Mouse (Mus musculus) neural tube, embryonic 11.5 days (tissue): ENCODE measurements around the gene Map7. TPM values are rescaled to one million over a fixed set of nuclear protein-coding genes. Genes with fewer than 3 reads are reported as not detected.

Experiments
- ATAC-seq: fragments of 200-750 bp; cut with Nextera tagmentation; 2 replicates; pipeline ENCODE4 v1.8.0; 2017; ENCODE audit warnings: moderate number of reproducible peaks, mild to moderate bottlenecking, moderate TSS enrichment, moderate library complexity; ENCODE audit not compliant: insufficient read depth, low FRiP score, low TSS enrichment
- DNase-seq: peaks from one replicate; pipeline ENCODE4 v3.0.0-alpha.2; 2015; ENCODE audit warnings: low spot score
- H3K27ac ChIP-seq: fragments of 300-500 bp; sonication (generic); 2 replicates; pipeline ENCODE4 v1.5.1; 2014; ENCODE audit warnings: low read depth, mild to moderate bottlenecking, low read length
- H3K27me3 ChIP-seq: fragments of 300-500 bp; sonication (generic); 2 replicates; pipeline ENCODE4 v1.6.1; 2014; ENCODE audit warnings: mild to moderate bottlenecking, low read length, mixed read lengths; ENCODE audit not compliant: control insufficient read depth, insufficient read depth
- H3K36me3 ChIP-seq: fragments of 300-500 bp; sonication (generic); 2 replicates; pipeline ENCODE4 v1.6.1; 2014; ENCODE audit warnings: mild to moderate bottlenecking, low read length, moderate library complexity, mixed read lengths; ENCODE audit not compliant: control insufficient read depth, insufficient read depth
- H3K4me1 ChIP-seq: fragments of 300-500 bp; sonication (generic); 2 replicates; pipeline ENCODE4 v1.6.1; 2014; ENCODE audit warnings: low read length, mixed read lengths; ENCODE audit not compliant: control insufficient read depth, insufficient read depth
- H3K4me2 ChIP-seq: fragments of 300-500 bp; sonication (generic); 2 replicates; pipeline ENCODE4 v1.6.1; 2014; ENCODE audit warnings: low read depth, mild to moderate bottlenecking, moderate library complexity
- H3K4me3 ChIP-seq: fragments of 300-500 bp; sonication (generic); 2 replicates; pipeline ENCODE4 v1.5.1; 2014; ENCODE audit warnings: low read depth, low read length
- H3K9ac ChIP-seq: fragments of 300-500 bp; sonication (generic); 2 replicates; pipeline ENCODE4 v1.6.1; 2014; ENCODE audit warnings: mild to moderate bottlenecking, low read length
- H3K9me3 ChIP-seq: fragments of 300-500 bp; sonication (generic); 2 replicates; pipeline ENCODE4 v1.6.1; 2016; ENCODE audit warnings: low read length; ENCODE audit not compliant: control insufficient read depth
- WGBS: fragments of 180-500 bp; shearing (Covaris S2); extraction: QIAGEN DNeasy Blood & Tissue Kit; methylation state at CpG from one replicate; pipeline ENCODE4 v1.1.7; 2014; 5-methylcytosine and 5-hydroxymethylcytosine counted together
- polyA plus RNA-seq: library from polyadenylated mRNA; unstranded; fragments of >200 nt; fragmentation: Nextera tagmentation; extraction: Ambion mirVana; gene quantifications from 2 replicates; pipeline ENCODE4 v1.2.1, GENCODE M21; 2014

Gene Map7
- polyA plus RNA-seq, 1 experiment from 2014 or later = 5.4 TPM

DNA sequence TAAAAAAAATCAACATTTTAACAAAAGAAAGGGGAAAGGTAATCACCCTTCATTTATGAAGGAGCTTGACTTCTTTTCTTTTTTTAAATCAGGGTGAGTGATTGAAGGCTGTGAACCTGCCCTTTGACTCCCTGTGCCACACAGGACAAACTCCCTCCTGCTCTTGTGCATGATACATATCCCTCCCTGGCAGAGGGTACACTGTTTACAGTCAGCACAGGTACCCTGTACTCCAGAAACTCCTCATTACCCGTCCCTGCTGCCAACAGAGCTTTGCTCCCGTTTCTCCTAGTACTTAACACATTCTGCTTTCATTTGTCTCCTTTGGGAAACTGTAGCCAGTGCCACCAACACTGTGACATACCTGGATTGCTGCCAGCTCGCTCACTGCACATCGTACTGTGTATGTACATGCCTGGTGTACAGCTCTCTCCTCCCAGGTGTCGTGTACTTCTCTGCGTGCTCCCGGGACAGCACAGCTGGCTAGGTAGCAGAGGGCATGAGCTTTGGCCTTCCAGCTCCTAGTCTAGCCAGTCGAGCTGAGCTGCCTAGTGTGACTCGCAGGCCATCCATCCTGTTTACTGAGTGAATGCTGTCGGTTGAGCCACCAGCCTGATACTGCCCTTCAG, 72.3 kb downstream of the Map7 start:
- Histone ChIP-seq H3K4me2 (no peak overlapping the region), H3K36me3 (no peaks in the 10 kb centered on the region), H3K27me3 (no peaks in the 10 kb centered on the region), H3K4me1 (no peaks in the 10 kb centered on the region), H3K27ac (no peak overlapping the region), H3K4me3 (no peak overlapping the region), H3K9ac (no peak overlapping the region), H3K9me3 (no peaks in the 10 kb centered on the region)
- WGBS = 80% methylated on average over 10 of the region's 10 CpGs
- no peak for DNase-seq
- no peak for ATAC-seq

DNA sequence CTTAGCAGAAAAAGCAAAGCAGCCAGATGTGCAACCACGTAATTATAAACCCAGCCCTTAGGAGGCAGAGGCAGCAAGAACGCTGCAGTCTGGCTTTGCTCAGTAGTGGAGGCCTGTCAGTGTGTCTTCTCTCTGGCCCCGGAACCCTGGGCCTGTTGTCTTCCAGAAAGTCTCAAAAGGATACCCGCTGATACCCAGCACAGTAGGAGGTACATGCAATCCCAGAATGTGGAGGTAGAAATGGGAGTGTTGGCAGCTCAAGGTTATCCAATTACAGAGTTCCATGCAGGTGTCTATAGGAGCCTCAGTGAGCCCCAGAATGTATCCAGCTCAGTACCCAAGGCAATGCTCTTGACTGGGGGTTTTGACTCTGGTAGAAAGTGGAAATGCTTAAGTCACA, 73.7 kb downstream of the Map7 start:
- Histone ChIP-seq H3K9me3 (no peaks in the 10 kb centered on the region), H3K9ac (no peak overlapping the region), H3K27me3 (no peaks in the 10 kb centered on the region), H3K27ac (no peak overlapping the region), H3K4me1 (no peaks in the 10 kb centered on the region), H3K4me3 (no peak overlapping the region), H3K4me2 (no peak overlapping the region), H3K36me3 (no peaks in the 10 kb centered on the region)
- DNase-seq (no peak), ATAC-seq (no peak)
- WGBS = 83% methylated on average over 4 of the region's 4 CpGs

DNA sequence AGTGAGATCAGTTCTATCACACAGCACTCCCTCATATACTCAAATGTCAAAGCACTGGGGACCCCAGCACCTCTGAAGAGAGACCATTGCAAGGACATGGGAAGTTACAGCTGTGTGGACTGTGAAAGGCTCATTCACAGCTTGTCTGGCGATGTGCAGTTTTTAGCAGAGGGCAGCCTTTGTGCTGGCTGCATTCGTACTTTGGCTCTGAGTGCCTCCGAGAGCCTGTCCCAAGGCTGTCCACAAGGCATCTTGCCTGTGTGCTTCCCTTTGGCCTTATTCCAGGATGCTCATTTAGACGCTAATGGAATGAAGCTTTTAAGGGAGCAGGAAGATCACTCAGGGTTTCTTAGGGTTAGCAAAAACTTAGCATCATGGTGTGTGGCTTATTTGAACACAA, 78.5 kb downstream of the Map7 start:
- no peaks in the 10 kb centered on the region for H3K36me3 ChIP-seq
- no peak overlapping the region for H3K4me3 ChIP-seq
- no peaks in the 10 kb centered on the region for H3K4me1 ChIP-seq
- no peak for DNase-seq
- no peak overlapping the region for H3K9ac ChIP-seq
- H3K27me3 ChIP-seq = no peaks in the 10 kb centered on the region
- H3K9me3 ChIP-seq = no peaks in the 10 kb centered on the region
- H3K4me2 ChIP-seq = no peak overlapping the region
- ATAC-seq = no peak
- WGBS = 72% methylated on average over 4 of the region's 4 CpGs
- no peak overlapping the region for H3K27ac ChIP-seq

DNA sequence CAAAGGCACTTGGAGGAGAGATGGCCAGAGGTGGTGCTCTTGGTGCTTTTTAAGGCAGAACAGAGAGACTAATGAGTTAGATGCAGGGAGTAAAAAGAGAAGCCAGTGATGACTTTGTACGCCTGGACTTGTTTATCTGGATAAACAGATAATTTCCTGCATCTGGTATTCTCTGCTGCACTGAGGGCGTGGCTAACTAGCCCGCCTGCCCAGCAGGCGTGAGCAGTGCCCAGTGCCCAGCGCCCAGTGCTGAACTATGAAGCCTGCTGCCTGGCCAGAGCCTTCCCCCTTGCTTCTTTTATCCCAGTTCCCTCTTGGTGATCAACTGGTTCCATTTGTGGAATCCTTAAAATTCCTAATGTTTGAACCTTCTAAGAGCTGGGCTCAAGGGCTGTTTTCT, 81.8 kb downstream of the Map7 start:
- Histone ChIP-seq H3K9ac (no peak overlapping the region), H3K27ac (no peak overlapping the region), H3K4me1 (no peaks in the 10 kb centered on the region), H3K4me2 (no peak overlapping the region), H3K4me3 (no peak overlapping the region), H3K9me3 (no peaks in the 10 kb centered on the region), H3K36me3 (no peaks in the 10 kb centered on the region), H3K27me3 (no peaks in the 10 kb centered on the region)
- DNase-seq = no peak
- ATAC-seq = no peak
- 85% methylated on average over 5 of the region's 5 CpGs for WGBS

DNA sequence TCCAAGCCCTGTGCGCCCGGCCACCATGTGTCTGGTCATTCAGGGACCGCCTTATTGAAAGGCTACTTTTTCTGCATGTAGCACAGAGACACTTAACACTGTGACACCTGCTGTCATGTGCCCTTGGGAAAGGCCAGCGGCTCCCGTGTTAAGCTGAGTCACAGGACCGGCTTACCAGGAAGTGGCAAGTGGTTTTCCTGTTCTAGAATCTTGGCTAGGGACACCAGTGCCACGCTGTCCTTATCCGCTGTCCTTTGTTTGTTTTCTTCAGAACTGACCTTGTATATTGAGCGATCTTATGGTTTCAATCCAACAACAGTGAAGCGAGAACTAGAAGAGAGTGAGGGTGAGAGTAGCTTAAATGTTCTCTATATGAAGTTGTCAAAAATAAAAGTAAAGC, 85.2 kb downstream of the Map7 start:
- DNase-seq = no peak
- no peaks in the 10 kb centered on the region for H3K27me3 ChIP-seq
- no peaks in the 10 kb centered on the region for H3K9me3 ChIP-seq
- no peaks in the 10 kb centered on the region for H3K4me1 ChIP-seq
- H3K4me2 ChIP-seq = no peak overlapping the region
- no peak overlapping the region for H3K4me3 ChIP-seq
- no peak for ATAC-seq
- H3K36me3 ChIP-seq = no peaks in the 10 kb centered on the region
- no peak overlapping the region for H3K27ac ChIP-seq
- WGBS = 92% methylated on average over 10 of the region's 10 CpGs
- H3K9ac ChIP-seq = no peak overlapping the region

DNA sequence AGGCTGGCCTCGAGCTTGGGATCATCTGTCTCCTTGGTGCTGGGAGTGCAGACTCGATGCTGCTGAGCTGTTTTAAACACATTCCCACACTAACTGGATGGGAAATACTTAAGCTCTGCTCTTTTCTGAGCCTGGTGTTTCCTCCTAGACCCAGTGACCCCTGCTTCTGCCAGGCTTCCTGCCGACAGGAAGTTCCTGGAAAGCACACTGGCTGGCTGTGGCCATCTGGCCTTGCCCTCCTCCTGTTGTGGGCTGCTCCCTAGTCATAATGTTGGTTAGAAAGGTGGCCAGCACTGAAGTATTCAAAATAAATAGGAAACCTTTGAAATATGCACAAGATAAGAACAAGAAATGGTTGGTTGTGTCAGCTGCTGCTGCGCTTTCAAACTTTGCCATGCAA, 86.2 kb downstream of the Map7 start:
- Histone ChIP-seq H3K9me3 (no peaks in the 10 kb centered on the region), H3K4me2 (no peak overlapping the region), H3K36me3 (no peaks in the 10 kb centered on the region), H3K27me3 (no peaks in the 10 kb centered on the region), H3K9ac (no peak overlapping the region), H3K4me1 (no peaks in the 10 kb centered on the region), H3K4me3 (no peak overlapping the region), H3K27ac (no peak overlapping the region)
- 60% methylated on average over 4 of the region's 4 CpGs for WGBS
- DNase-seq (no peak), ATAC-seq (no peak)

DNA sequence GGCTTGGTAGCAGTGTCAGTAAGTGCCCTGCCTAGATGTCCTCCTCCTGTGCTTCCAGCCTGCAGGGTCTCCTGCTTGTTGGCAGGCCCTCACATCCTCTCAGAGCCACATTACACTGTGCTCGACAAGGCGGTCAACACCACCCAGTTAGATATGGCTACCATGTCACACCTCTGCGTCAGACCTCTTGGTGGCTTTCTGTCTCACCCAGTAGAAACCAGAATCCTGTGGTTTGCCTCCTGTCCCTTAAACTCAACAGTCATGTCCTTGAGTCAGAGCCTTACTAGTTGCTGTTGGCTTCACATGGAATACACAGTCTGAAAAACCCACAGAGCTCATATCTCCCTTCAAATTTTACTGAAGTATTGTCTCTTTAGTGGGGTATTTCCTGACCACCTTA, 87.4 kb downstream of the Map7 start:
- Histone ChIP-seq H3K9me3 (no peaks in the 10 kb centered on the region), H3K9ac (no peak overlapping the region), H3K4me3 (no peak overlapping the region), H3K36me3 (no peaks in the 10 kb centered on the region), H3K4me1 (no peaks in the 10 kb centered on the region), H3K27ac (no peak overlapping the region), H3K4me2 (no peak overlapping the region), H3K27me3 (no peaks in the 10 kb centered on the region)
- no peak for ATAC-seq
- 92% methylated on average over 3 of the region's 3 CpGs for WGBS
- DNase-seq = no peak

DNA sequence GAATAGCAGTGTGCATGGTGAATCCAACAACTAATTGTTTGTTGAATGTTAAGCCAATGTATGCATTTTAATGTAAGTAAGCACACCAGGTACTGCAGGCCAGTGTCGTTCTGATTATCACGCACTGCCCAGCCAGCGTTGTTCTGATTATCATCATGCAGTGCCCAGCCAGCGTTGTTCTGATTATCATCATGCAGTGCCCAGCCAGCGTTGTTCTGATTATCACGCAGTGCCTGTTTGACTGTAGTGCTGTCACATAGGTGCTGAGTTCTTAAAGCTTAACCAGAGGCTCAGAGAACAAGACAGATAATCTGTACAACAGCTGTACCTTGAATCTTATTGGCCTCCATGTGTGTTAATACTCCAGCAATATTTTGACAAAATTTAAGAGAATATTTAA, 88.0 kb downstream of the Map7 start:
- Histone ChIP-seq H3K27ac (no peak overlapping the region), H3K9me3 (no peaks in the 10 kb centered on the region), H3K36me3 (no peaks in the 10 kb centered on the region), H3K4me1 (no peaks in the 10 kb centered on the region), H3K27me3 (no peaks in the 10 kb centered on the region), H3K4me2 (no peak overlapping the region), H3K4me3 (no peak overlapping the region), H3K9ac (no peak overlapping the region)
- WGBS = 95% methylated on average over 6 of the region's 6 CpGs
- no peak for DNase-seq
- no peak for ATAC-seq

DNA sequence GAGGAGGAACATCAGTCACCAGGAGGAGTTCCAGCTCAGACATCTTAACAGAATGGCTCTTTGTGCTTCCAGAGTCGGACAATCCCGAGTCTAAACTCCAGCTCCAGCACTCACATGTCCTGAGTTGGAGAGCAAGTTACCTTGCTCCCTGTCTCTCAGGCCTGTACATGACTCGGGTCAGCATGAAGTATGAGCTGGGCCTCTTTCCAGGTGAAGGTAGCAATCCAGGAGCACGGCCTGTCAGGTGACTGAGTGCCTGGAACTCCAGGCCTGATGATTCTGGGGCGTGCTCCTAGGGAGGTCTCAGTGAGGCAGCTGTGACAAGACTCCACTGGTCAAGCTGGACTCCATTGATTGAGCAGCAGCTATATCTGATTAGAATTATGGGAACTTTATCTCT, 90.0 kb downstream of the Map7 start:
- ATAC-seq (no peak), DNase-seq (no peak)
- H3K27me3 ChIP-seq = no peaks in the 10 kb centered on the region
- H3K27ac ChIP-seq = no peak overlapping the region
- H3K9me3 ChIP-seq = no peaks in the 10 kb centered on the region
- no peak overlapping the region for H3K4me2 ChIP-seq
- H3K4me3 ChIP-seq = no peak overlapping the region
- no peaks in the 10 kb centered on the region; the same call in 1 of the 2 replicates for H3K4me1 ChIP-seq
- no peak overlapping the region for H3K9ac ChIP-seq
- H3K36me3 ChIP-seq = no peaks in the 10 kb centered on the region
- WGBS = 85% methylated on average over 5 of the region's 5 CpGs
